Mouse (Mus musculus): ENCODE measurements around the gene Reln. TPM values are rescaled to one million over a fixed set of nuclear protein-coding genes. Genes with fewer than 3 reads are reported as not detected.

The Reln gene
- polyA plus RNA-seq, 1 experiment from 2014 or later, result 40.1 TPM

- Histone ChIP-seq H3K4me1 (replicated peaks) (peaks cover 16% of the 10 kb centered on the region), H3K36me3 (no peaks in the 10 kb centered on the region), H3K27me3 (no peaks in the 10 kb centered on the region), H3K4me3 (replicated peaks) (no peak overlapping the region), H3K9me3 (no peaks in the 10 kb centered on the region), H3K9ac (replicated peaks) (no peak overlapping the region), H3K27ac (no peak overlapping the region), H3K4me2 (replicated peaks) (no peak overlapping the region)
- 66% methylated on average over 13 of the region's 13 CpGs for WGBS
- no peak for ATAC-seq
These were observed 409.6 kb downstream of the Reln start for GRCm38 (mm10) chr5:21934811-21935396.

GRCm38 (mm10) chr5:21934173-21934698 is 410.3 kb downstream of the Reln start:
- no peaks in the 10 kb centered on the region for H3K27me3 ChIP-seq
- no peak overlapping the region for H3K27ac ChIP-seq
- no peak overlapping the region for H3K4me2 ChIP-seq (replicated peaks)
- H3K4me3 ChIP-seq (replicated peaks), result no peak overlapping the region
- H3K36me3 ChIP-seq, result no peaks in the 10 kb centered on the region
- H3K9ac ChIP-seq (replicated peaks), result no peak overlapping the region; the same call in 1 of the 2 replicates
- peaks cover 16% of the 10 kb centered on the region for H3K4me1 ChIP-seq (replicated peaks)
- ATAC-seq, result 0 out of 2 replicates have a peak, but pooled peaks have one; percentile 55
- WGBS, result 88% methylated on average over 4 of the region's 4 CpGs
- no peaks in the 10 kb centered on the region for H3K9me3 ChIP-seq

- no peaks in the 10 kb centered on the region for H3K9me3 ChIP-seq
- no peak overlapping the region for H3K4me3 ChIP-seq (replicated peaks)
- no peak overlapping the region for H3K27ac ChIP-seq
- 87% methylated on average over 8 of the region's 8 CpGs for WGBS
- H3K9ac ChIP-seq (replicated peaks), result no peak overlapping the region
- H3K36me3 ChIP-seq, result no peaks in the 10 kb centered on the region
- no peak overlapping the region for H3K4me2 ChIP-seq (replicated peaks)
- ATAC-seq, result no peak
- no peaks in the 10 kb centered on the region for H3K27me3 ChIP-seq
- peaks cover 16% of the 10 kb centered on the region for H3K4me1 ChIP-seq (replicated peaks)
These were observed 411.0 kb downstream of the Reln start for GRCm38 (mm10) chr5:21933340-21934075.

DNA sequence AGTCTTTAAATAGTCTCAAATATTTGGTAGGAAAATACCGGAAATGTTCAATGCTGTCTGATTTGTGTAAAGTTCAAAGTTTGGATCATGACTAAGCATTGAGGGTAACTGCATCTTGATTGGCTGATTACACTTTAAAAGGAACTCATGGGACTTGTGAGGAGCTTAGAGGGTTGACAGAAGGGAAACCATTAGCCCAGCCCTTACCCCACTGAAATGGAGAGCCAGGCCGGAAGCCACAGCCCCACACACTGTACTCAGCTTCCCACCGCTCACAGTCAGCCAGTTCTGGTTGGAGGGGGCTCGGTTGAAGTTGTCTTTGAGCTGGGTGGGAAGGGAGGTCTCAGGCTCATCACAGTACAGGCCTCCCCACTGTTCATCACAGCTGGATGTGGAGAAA is 413.4 kb downstream of the Reln start:
- no peak overlapping the region for H3K9ac ChIP-seq (replicated peaks)
- ATAC-seq, result no peak
- peaks cover 6% of the 10 kb centered on the region; the same call in 1 of the 2 replicates for H3K36me3 ChIP-seq
- WGBS, result 80% methylated on average over 4 of the region's 4 CpGs
- no peaks in the 10 kb centered on the region for H3K27me3 ChIP-seq
- H3K4me2 ChIP-seq (replicated peaks), result no peak overlapping the region
- no peak overlapping the region for H3K4me3 ChIP-seq (replicated peaks)
- H3K4me1 ChIP-seq (replicated peaks), result peaks cover 16% of the 10 kb centered on the region
- H3K9me3 ChIP-seq, result no peaks in the 10 kb centered on the region
- no peak overlapping the region for H3K27ac ChIP-seq

GRCm38 (mm10) chr5:21920310-21920709 is 424.2 kb downstream of the Reln start:
- ATAC-seq, result no peak
- Histone ChIP-seq H3K36me3 (0 out of 2 replicates have a peak, but pooled peaks cover 7% of the 10 kb centered on the region), H3K9ac (replicated peaks) (no peak overlapping the region), H3K4me3 (replicated peaks) (no peak overlapping the region), H3K27me3 (no peaks in the 10 kb centered on the region), H3K4me1 (replicated peaks) (no peaks in the 10 kb centered on the region), H3K4me2 (replicated peaks) (no peak overlapping the region), H3K27ac (no peak overlapping the region), H3K9me3 (no peaks in the 10 kb centered on the region)
- WGBS, result 92% methylated on average over 6 of the region's 6 CpGs

DNA sequence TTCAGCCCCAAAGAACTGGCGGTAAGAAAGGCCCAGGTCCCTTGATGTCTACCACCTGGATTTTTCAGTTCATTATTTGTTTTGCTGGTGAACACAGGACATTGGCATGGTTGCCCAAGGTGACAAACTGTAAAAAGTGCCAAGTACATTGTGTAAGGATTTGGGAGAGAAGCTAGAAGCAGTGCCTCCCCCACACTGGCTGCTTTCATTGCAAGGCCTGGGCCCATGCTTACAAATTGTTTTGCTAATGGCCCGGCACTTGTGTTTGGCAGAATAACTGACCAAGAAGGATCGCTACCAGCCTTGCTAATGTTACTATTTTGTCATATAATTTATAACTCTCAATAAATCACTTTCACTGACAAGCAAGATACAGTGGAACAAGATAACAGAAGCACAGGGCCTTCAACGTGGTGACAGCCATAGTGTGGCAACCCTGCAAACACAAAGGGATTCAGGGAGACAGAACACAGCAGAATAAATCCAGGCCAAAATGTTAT is 425.2 kb downstream of the Reln start:
- no peak overlapping the region for H3K27ac ChIP-seq
- H3K36me3 ChIP-seq, result 0 out of 2 replicates have a peak, but pooled peaks cover 7% of the 10 kb centered on the region
- no peak overlapping the region for H3K4me3 ChIP-seq (replicated peaks)
- no peaks in the 10 kb centered on the region for H3K9me3 ChIP-seq
- 86% methylated on average over 4 of the region's 4 CpGs for WGBS
- no peak overlapping the region for H3K4me2 ChIP-seq (replicated peaks)
- no peak overlapping the region for H3K9ac ChIP-seq (replicated peaks)
- no peaks in the 10 kb centered on the region for H3K4me1 ChIP-seq (replicated peaks)
- no peaks in the 10 kb centered on the region for H3K27me3 ChIP-seq
- no peak for ATAC-seq

DNA sequence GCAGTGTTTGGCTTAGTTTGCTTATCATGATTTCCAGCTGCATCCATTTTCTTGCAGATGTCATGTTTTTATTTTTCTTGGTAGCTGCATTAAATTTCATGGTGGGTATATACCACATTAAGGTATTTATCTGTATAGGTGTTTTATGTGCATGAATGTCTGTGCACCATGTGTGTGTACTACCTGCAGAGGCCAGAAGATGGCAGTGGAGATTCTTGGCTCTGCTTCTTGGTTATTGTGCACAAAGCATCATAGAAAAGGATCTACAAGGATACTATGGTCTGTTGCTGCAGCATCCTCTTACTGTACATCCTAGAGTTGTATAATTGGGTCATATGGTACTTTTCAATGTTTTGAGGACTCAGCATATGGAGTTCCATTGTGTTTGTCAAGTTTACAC is 428.5 kb downstream of the Reln start:
- Histone ChIP-seq H3K27me3 (no peaks in the 10 kb centered on the region), H3K4me2 (replicated peaks) (no peak overlapping the region), H3K36me3 (0 out of 2 replicates have a peak, but pooled peaks cover 7% of the 10 kb centered on the region), H3K27ac (no peak overlapping the region), H3K9ac (replicated peaks) (no peak overlapping the region), H3K4me1 (replicated peaks) (no peaks in the 10 kb centered on the region), H3K9me3 (no peaks in the 10 kb centered on the region), H3K4me3 (replicated peaks) (no peak overlapping the region)
- no peak for ATAC-seq

DNA sequence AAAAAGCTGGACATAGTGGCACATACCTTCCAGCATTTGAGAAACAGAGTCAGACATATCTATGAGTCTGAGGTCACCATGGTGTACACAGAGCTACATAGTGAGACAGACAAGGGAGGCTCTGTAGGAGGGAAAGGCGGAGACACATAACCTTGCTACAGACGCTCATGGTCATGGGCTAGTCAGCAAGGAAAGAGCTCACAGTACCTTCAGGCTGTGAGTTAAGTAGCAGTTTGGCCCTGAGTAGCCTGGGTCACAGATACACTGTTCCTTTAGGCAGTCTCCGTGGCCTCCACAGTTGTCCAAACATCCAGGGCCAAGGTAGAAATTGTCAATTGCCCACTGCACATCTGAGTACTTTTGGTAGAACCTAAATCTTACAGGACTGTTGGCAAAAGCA is 429.7 kb downstream of the Reln start:
- Histone ChIP-seq H3K9me3 (no peaks in the 10 kb centered on the region), H3K27ac (no peak overlapping the region), H3K27me3 (no peaks in the 10 kb centered on the region), H3K9ac (replicated peaks) (no peak overlapping the region), H3K4me2 (replicated peaks) (no peak overlapping the region), H3K4me1 (replicated peaks) (no peaks in the 10 kb centered on the region), H3K36me3 (0 out of 2 replicates have a peak, but pooled peaks cover 7% of the 10 kb centered on the region), H3K4me3 (replicated peaks) (no peak overlapping the region)
- 79% methylated on average over 3 of the region's 3 CpGs for WGBS
- ATAC-seq, result no peak

- no peak for ATAC-seq
- 90% methylated on average over 23 of the region's 23 CpGs for WGBS
- 0 out of 2 replicates have a peak, but pooled peaks cover 2% of the 10 kb centered on the region for H3K36me3 ChIP-seq
- no peak overlapping the region for H3K9ac ChIP-seq (replicated peaks)
- H3K4me2 ChIP-seq (replicated peaks), result no peak overlapping the region
- H3K27ac ChIP-seq, result no peak overlapping the region
- no peaks in the 10 kb centered on the region for H3K27me3 ChIP-seq
- no peaks in the 10 kb centered on the region for H3K4me1 ChIP-seq (replicated peaks)
- no peaks in the 10 kb centered on the region for H3K9me3 ChIP-seq
- no peak overlapping the region for H3K4me3 ChIP-seq (replicated peaks)
These were observed 431.5 kb downstream of the Reln start for GRCm38 (mm10) chr5:21912835-21913530.

DNA sequence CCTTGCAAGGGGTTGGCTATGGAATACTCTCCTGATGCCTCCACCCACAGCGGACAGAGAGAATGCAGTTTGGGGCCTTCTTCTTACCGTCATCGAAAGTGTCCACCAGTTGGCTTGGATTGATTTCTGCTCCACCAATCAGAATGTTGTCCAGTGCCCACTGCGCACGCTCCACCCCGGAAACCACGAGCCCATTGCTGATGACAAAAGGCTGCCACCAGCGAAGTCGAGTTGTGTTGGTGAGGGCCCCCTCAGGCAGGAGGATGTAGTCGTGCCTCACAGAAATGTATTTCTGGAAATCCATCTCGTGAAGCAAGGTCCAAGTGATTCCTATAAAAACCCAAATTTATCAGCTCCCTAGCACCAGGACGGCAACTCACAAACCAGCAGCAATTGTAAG is 433.8 kb downstream of the Reln start:
- no peaks in the 10 kb centered on the region for H3K9me3 ChIP-seq
- WGBS, result 95% methylated on average over 12 of the region's 12 CpGs
- ATAC-seq, result no peak
- H3K27me3 ChIP-seq, result no peaks in the 10 kb centered on the region
- H3K4me1 ChIP-seq (replicated peaks), result no peaks in the 10 kb centered on the region
- H3K4me2 ChIP-seq (replicated peaks), result no peak overlapping the region
- H3K27ac ChIP-seq, result no peak overlapping the region
- no peak overlapping the region for H3K4me3 ChIP-seq (replicated peaks)
- H3K36me3 ChIP-seq, result no peaks in the 10 kb centered on the region
- no peak overlapping the region for H3K9ac ChIP-seq (replicated peaks)

- ATAC-seq, result no peak
- 91% methylated on average over 3 of the region's 3 CpGs for WGBS
- Histone ChIP-seq H3K27ac (no peak overlapping the region), H3K9ac (replicated peaks) (no peak overlapping the region), H3K4me3 (replicated peaks) (no peak overlapping the region), H3K27me3 (no peaks in the 10 kb centered on the region), H3K9me3 (no peaks in the 10 kb centered on the region), H3K4me2 (replicated peaks) (no peak overlapping the region), H3K4me1 (replicated peaks) (no peaks in the 10 kb centered on the region), H3K36me3 (no peaks in the 10 kb centered on the region)
These were observed 434.8 kb downstream of the Reln start for GRCm38 (mm10) chr5:21909713-21910112.

DNA sequence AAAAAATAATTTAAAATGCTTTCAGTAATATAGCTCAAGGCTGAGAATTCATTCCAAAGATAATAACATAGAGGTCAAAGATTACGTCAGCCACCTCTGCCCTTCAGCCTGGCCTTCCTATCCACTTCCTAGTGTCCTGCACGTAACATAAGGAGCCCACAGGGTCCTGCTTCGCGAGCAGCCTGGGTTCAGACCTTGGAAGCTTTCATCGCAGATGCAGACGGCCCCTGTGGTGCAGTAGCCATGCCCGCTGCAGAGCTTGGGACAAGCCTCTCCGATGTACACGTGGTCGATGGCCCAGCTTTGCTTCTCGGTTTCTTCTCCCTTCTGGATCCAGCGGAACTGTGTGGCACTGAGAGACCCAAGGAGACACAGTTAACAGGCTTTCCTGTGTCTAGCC is 443.1 kb downstream of the Reln start:
- Histone ChIP-seq H3K36me3 (peaks cover 3% of the 10 kb centered on the region; the same call in 1 of the 2 replicates), H3K9me3 (no peaks in the 10 kb centered on the region), H3K4me3 (replicated peaks) (no peak overlapping the region), H3K27ac (no peak overlapping the region), H3K4me1 (replicated peaks) (no peaks in the 10 kb centered on the region), H3K4me2 (replicated peaks) (no peak overlapping the region), H3K9ac (replicated peaks) (no peak overlapping the region), H3K27me3 (no peaks in the 10 kb centered on the region)
- 73% methylated on average over 12 of the region's 12 CpGs for WGBS
- no peak for ATAC-seq

Data from midbrain, embryonic 13.5 days (tissue).